49 mouse cellular contexts compared by ENCODE assay signal in genomic region chr6:48533475-48533874, GRCm38 (mm10). TPM values are rescaled to one million over a fixed set of nuclear protein-coding genes. Genes with fewer than 3 reads are reported as not detected.
"Had no signal": no experiment of that assay in that cellular context is flagged by ENCODE, and none has a peak within 500 bp of the region (broad histone marks: within the 10 kb centered on the region; RNA-seq: fewer than 3 reads in every experiment).

No protein-coding gene starts in this region.

- H3K4me3 ChIP-seq: heart, embryonic 12.5 days; heart, embryonic 13.5 days; heart, embryonic 15.5 days; hindbrain, embryonic 10.5 days; hindbrain, embryonic 12.5 days; hindbrain, embryonic 13.5 days; hindbrain, embryonic 15.5 days; intestine, embryonic 15.5 days; kidney, embryonic 15.5 days; layer of hippocampus, adult 2 months; left cerebral cortex, adult 2 months had no signal

- H3K27ac ChIP-seq: heart, embryonic 13.5 days; heart, embryonic 15.5 days; hindbrain, embryonic 10.5 days; hindbrain, embryonic 12.5 days; hindbrain, embryonic 13.5 days; hindbrain, embryonic 14.5 days; hindbrain, embryonic 15.5 days; hindbrain, postnatal 0 days; intestine, embryonic 15.5 days; kidney, embryonic 15.5 days; kidney, postnatal 0 days; layer of hippocampus, adult 2 months; left cerebral cortex, adult 2 months had no signal

- H3K9me3 ChIP-seq: heart, embryonic 12.5 days; heart, embryonic 13.5 days; heart, embryonic 15.5 days; hindbrain, embryonic 10.5 days; hindbrain, embryonic 12.5 days; hindbrain, embryonic 13.5 days; hindbrain, embryonic 15.5 days; intestine, embryonic 15.5 days; kidney, embryonic 15.5 days had no signal

- H3K4me2 ChIP-seq: heart, embryonic 12.5 days; heart, embryonic 13.5 days; heart, embryonic 15.5 days; hindbrain, embryonic 12.5 days; hindbrain, embryonic 13.5 days; hindbrain, embryonic 14.5 days; hindbrain, embryonic 15.5 days; intestine, embryonic 15.5 days; kidney, embryonic 15.5 days had no signal

- DNase-seq: heart, postnatal 10 days; heart, postnatal 14 days; heart, postnatal 36 days; heart, postnatal 4 days; kidney, adult 11 months; kidney, adult 18-20 months; kidney, adult 2 months; kidney, adult 8-10 months; kidney, adult 9 months; kidney, postnatal 10 days; kidney, postnatal 14 days; kidney, postnatal 36 days; kidney, postnatal 4 days; layer of hippocampus, adult 9-11 months; layer of hippocampus, postnatal 36 days had no signal

- H3K4me1 ChIP-seq: intestine, embryonic 15.5 days had no signal

- H3K9ac ChIP-seq: heart, embryonic 12.5 days; heart, embryonic 13.5 days; heart, embryonic 15.5 days; hindbrain, embryonic 12.5 days; hindbrain, embryonic 14.5 days; hindbrain, embryonic 15.5 days; intestine, embryonic 15.5 days; kidney, embryonic 15.5 days had no signal

- ATAC-seq: hindbrain, embryonic 16.5 days; hindbrain, postnatal 0 days; inflammation-experienced regulatory T-cells, adult 6 months; intestine, embryonic 15.5 days; intestine, embryonic 16.5 days; intestine, postnatal 0 days had no signal

- H3K27me3 ChIP-seq: heart, embryonic 12.5 days; heart, embryonic 13.5 days; heart, embryonic 15.5 days; hindbrain, embryonic 12.5 days; hindbrain, embryonic 13.5 days; hindbrain, embryonic 15.5 days; intestine, embryonic 15.5 days; kidney, embryonic 15.5 days had no signal

RNA-seq across cellular contexts. Expression of gene Atp6v0e2, which starts 3.9 kb away (rescaled TPM):
- total RNA-seq: hematopoietic stem cell, adult 5-6 weeks had no signal

RNA-seq across cellular contexts. Expression of gene Rarres2, which starts 39.1 kb away (rescaled TPM):
- total RNA-seq: hematopoietic stem cell, adult 5-6 weeks had no signal

RNA-seq across cellular contexts. Expression of gene Gm45021, which starts 55.9 kb away (rescaled TPM):
- total RNA-seq: heart, postnatal 10 days; heart, postnatal 14 days; heart, postnatal 25 days; heart, postnatal 36 days; heart, postnatal 4 days; hematopoietic stem cell, adult 5-6 weeks; hindbrain, postnatal 0 days; layer of hippocampus, adult 18-20 months; layer of hippocampus, adult 2 months; layer of hippocampus, adult 8-10 months; layer of hippocampus, postnatal 10 days; layer of hippocampus, postnatal 14 days; layer of hippocampus, postnatal 25 days; layer of hippocampus, postnatal 36 days; left cerebral cortex, adult 18-20 months; left cerebral cortex, adult 2 months; left cerebral cortex, adult 8-10 months had no signal
- polyA plus RNA-seq: heart, embryonic 12.5 days; heart, embryonic 15.5 days; heart, embryonic 16.5 days; heart, postnatal 0 days; hindbrain, embryonic 10.5 days; hindbrain, embryonic 11.5 days; hindbrain, embryonic 12.5 days; hindbrain, embryonic 14.5 days; hindbrain, embryonic 15.5 days; hindbrain, embryonic 16.5 days; hindbrain, postnatal 0 days; inflammation-experienced regulatory T-cells, adult 6 months; intestine, embryonic 14.5 days; intestine, embryonic 15.5 days; intestine, embryonic 16.5 days; intestine, postnatal 0 days; kidney, adult 2 months; kidney, embryonic 14.5 days; kidney, embryonic 15.5 days; kidney, embryonic 16.5 days; large intestine, adult 2 months had no signal
